Mouse (Mus musculus) layer of hippocampus, adult 8-10 months (tissue): ENCODE results near the gene Calhm3. TPM values are rescaled to one million over a fixed set of nuclear protein-coding genes. Genes with fewer than 3 reads are reported as not detected.

Experiments
- DNase-seq, 2 experiments: peaks; one replicate each; pipeline ENCODE4 v3.0.0; 2022; ENCODE audit warnings: low spot score in 2 of 2
- total RNA-seq, 4 experiments: library from RNA; stranded (reverse); gene quantifications; 2 replicates each; pipeline ENCODE4 v1.2.4; 2022

Gene Calhm3
- total RNA-seq, 4 experiments from 2014 or later: not detected

GRCm38 (mm10) chr19:47122802-47123201 is 34.8 kb downstream of the Calhm3 start:
- DNase-seq: no peak

DNA sequence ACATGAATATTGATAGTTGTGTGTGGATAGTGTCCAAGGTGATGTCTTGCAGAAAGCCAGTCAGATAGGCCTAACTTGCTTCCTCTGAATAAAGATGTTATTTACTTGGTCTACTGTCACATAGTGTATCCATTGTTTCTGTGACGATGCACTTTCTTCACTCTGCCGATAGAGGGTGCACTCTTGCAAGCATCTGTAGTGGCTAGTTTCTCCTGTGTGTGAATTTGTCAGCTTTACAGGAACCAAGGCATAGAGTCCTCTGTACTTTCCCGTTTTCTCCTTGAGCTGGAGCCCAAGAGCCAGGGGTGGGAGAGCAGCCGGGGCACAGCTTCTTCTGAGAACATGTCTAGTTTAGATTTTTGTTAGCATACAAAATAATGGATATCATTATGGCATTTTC is 36.5 kb downstream of the Calhm3 start:
- DNase-seq: no peak

DNA sequence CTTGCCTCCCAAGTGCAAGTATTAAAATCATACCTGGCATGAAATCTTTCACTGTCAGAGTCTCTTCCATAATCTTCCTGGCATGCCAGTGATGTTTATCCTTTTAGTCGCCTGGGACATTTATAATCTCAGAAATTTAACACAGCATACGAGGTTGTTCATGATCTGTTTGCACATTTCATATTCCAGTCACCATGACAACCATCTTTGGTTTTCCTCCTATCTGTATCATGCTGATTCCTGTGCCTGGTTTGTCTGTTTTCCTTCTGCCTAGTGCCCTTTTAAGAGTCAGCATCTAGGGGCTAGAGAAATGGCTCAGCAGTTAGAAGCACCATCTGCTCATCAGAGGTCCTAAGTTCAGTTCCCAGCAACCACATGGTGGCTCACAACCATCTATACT is 38.9 kb downstream of the Calhm3 start:
- DNase-seq: no peak

DNA sequence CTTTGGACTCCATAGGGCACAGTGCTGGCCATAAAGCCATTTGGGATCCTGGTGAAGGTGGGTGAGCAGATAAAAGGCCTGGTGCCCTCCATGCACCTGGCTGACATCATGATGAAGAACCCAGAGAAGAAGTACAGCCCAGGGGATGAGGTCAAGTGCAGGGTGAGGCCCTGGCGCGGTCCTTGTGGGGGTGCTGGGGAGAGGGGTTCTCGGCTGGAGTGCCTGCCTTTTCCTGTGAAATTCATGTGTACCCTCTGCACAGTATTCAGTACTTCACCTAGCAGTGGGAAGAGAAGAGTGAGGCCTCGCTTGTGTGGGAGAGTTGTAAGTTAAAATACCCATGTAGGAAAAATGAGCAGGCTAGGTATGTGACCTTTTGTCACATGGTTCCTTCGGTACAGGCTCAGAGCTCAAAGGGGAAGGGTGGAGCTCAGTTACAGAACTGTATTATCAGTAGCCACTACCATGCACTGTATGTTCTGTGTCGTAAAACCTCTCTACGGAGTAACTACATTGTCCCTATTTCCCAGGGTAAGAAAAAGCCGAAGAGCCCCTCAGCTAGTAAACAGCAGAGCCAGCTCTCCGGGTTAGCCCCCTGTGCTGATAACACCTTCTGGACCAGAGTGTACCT is 52.8 kb downstream of the Calhm3 start:
- no peak for DNase-seq

Other genes starting within 250 kb of the Calhm3 start
- gene Ina, start 143.1 kb downstream of the Calhm3 start, total RNA-seq: 100 to 1,000 TPM; 144 to 177 (median 163) TPM
- 100 to 1,000 TPM in 1 of 4 experiments, 10 to 100 TPM in 3; 72.5 to 101 (median 83.1) TPM for gene Nt5c2, start 142.6 kb downstream of the Calhm3 start, total RNA-seq
- 10 to 100 TPM; 17.7 to 27.8 (median 21.1) TPM for gene Pcgf6, start 106.9 kb downstream of the Calhm3 start, total RNA-seq
- 1 to 10 TPM; 5.4 to 6.1 (median 5.7) TPM for gene Taf5, start 90.0 kb downstream of the Calhm3 start, total RNA-seq
- gene Usmg5, start 67.1 kb downstream of the Calhm3 start, total RNA-seq: 100 to 1,000 TPM; 802 to 951 (median 835) TPM
- gene Pdcd11, start 67.0 kb downstream of the Calhm3 start, total RNA-seq: 10 to 100 TPM; 17.0 to 19.7 (median 18.8) TPM
- 1 to 10 TPM; 4.5 to 7.5 (median 6.3) TPM for gene Calhm2, start 19.5 kb downstream of the Calhm3 start, total RNA-seq
- not detected for gene Calhm1, start 13.5 kb downstream of the Calhm3 start, total RNA-seq
- gene Neurl1a, start 21.1 kb upstream of the Calhm3 start, total RNA-seq: 100 to 1,000 TPM; 144 to 170 (median 155) TPM